Mouse (Mus musculus): ENCODE data around the gene Arl1. TPM values are rescaled to one million over a fixed set of nuclear protein-coding genes. Genes with fewer than 3 reads are reported as not detected.

Arl1 gene
- 115 TPM for polyA plus RNA-seq (2014; fragmentation: Illumina TruSeq; extraction: RNeasy Lipid Tissue Mini Kit (QIAGEN cat#74804); ENCODE audit: low read depth, low replicate concordance)

GRCm38 (mm10) chr10:88730571-88731495 is at the start of gene Arl1:
Arl1 (plus strand) TSS chr10:88730858.

DNA sequence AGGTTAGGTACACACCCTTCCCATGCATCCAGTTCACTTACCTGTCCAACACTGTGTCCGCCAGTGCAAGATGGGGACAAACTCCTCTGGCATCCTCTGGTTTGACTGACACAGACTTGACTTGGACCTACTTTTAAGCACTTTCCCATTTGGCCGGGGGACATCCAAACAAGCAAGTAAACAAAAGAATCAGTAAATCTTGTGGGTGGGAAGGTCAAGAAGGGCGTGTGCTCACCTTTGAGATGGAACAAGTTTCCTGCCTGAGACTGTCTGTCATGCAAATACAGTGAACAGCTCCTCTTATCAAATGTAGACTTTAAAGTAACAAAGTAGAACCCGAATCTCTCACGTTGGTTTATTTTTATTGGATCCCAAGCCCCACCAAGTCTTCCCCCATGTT is 45.7 kb upstream of the Arl1 start, which contains the start of gene Spic:
Spic (minus strand) TSS at position 91 of the 400 bp plus-strand sequence.

Other genes with a start within 250 kb of the Arl1 start
- gene Chpt1, start 226.8 kb upstream of the Arl1 start, polyA plus RNA-seq (2014; fragmentation: Illumina TruSeq; extraction: RNeasy Lipid Tissue Mini Kit (QIAGEN cat#74804); ENCODE audit: low read depth, low replicate concordance), result 350 TPM
- gene Mybpc1, start 125.7 kb upstream of the Arl1 start, polyA plus RNA-seq (2014; fragmentation: Illumina TruSeq; extraction: RNeasy Lipid Tissue Mini Kit (QIAGEN cat#74804); ENCODE audit: low read depth, low replicate concordance), result 0.58 TPM
- 0.86 TPM for gene Spic, start 45.8 kb upstream of the Arl1 start, polyA plus RNA-seq (2014; fragmentation: Illumina TruSeq; extraction: RNeasy Lipid Tissue Mini Kit (QIAGEN cat#74804); ENCODE audit: low read depth, low replicate concordance)
- gene Utp20, start 95.9 kb downstream of the Arl1 start, polyA plus RNA-seq (2014; fragmentation: Illumina TruSeq; extraction: RNeasy Lipid Tissue Mini Kit (QIAGEN cat#74804); ENCODE audit: low read depth, low replicate concordance), result 8.3 TPM
- not detected for gene Slc5a8, start 155.1 kb downstream of the Arl1 start, polyA plus RNA-seq (2014; fragmentation: Illumina TruSeq; extraction: RNeasy Lipid Tissue Mini Kit (QIAGEN cat#74804); ENCODE audit: low read depth, low replicate concordance)